Mouse (Mus musculus) left cerebral cortex, postnatal 14 days (tissue): ENCODE data around the gene Gm20425. TPM values are rescaled to one million over a fixed set of nuclear protein-coding genes. Genes with fewer than 3 reads are reported as not detected.
"Not testable (repeated sequence)": the region's sequence is repeated elsewhere in the genome, so short reads cannot be mapped to it uniquely, and the experiment has no call there.

Source experiments
- DNase-seq, 2 experiments: peaks; one replicate each; pipeline ENCODE4 v3.0.0; 2021 to 2022; ENCODE audit warnings: low spot score in 2 of 2, mixed read lengths in 1 of 2
- intact Hi-C: fragments of 180-260 bp; cut with DNase I; formaldehyde crosslinking; loops from one replicate; pipeline ENCODE4 v1.15.1; 2025
- total RNA-seq, 2 experiments: library from RNA; stranded (reverse); gene quantifications; 2 replicates each; pipeline ENCODE4 v1.2.3; 2021

Gene Gm20425
- total RNA-seq, 2 experiments from 2014 or later: 7.5 to 9.1 TPM

DNA sequence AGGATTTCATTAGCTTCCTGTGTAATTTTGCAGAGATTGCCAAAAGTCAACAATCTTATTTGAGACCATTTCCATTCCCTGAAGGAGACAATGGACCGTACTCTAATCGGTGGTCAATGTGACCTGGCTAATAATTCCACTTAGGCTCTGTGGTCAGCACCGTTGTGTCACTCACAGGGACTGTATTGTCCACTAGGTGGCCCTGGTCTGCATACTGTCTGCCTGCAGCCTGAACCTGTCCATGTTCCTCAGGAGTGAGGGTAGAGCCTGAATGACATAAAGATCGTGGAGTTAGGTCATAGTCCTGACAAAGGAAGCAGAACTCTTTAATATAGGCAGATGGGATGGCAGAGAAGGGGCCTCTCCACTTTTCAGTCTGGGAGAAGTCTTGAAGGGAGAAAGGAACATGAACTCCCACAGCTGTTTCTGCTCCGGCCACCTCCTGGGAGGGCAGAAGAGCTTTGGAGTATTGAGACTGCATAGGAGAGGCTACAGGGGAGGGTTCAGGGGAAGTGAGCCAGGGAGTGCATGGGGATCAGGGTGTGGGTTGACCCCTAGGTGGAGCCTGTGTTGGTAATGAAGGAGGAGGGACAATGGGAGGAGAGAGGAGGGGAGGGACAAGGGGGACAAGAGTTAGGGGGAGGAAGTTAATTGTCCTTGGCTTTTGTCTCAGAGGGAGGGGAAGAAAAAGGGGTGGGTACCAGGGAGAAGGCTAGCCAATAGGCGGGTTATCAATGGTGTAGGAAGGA is 55.2 kb downstream of the Gm20425 start:
- intact Hi-C loops: loop anchor here (5.0 kb wide), 1 partner anchor 83 kb away; no protein-coding TSS in a partner anchor
- DNase-seq: no peak

DNA sequence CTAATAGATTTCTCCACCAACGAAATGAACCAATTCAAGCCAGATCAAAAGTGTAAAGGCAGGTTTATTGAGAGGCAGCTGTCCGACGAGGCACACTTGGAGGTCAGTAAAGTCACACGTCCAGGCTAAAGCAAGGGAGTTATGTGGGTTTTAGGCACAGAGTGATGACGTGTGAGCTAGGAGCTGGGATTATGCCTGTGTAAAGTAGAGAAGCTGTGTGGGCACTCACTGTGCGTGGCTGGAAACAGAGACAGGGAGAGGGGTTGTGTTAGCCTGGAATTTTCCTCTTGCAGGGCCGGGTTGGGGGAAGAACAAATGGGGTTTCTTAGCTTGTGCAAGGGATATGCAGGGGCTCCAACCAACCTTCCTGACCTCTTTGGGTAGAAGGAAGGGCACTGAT is 61.3 kb downstream of the Gm20425 start:
- intact Hi-C loops: no loop called here
- DNase-seq: no peak

DNA sequence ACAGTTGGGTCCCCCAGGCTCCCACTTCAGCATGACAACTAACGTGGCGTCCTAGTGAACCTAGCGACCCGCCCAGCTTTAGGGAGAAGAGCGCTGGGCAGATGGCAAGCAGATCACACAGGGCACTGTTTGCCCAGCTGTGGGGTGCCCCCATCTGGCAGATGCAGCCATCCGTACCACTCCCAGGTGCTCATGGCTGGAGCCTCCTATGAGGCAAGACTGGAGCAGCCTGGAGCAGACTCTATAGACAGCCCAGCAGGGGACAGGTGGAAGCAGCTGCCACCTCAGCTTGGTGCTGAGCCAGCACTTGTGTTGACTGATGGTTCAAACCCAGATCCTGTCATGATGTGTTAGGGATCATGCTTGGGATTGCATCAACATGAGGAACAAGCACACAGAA is 62.1 kb downstream of the Gm20425 start:
- DNase-seq: no peak
- intact Hi-C loops: no loop called here

- no peak for DNase-seq
- intact Hi-C loops: no loop called here
Observed at GRCm38 (mm10) chr9:103163806-103164205, 66.3 kb downstream of the Gm20425 start.

DNA sequence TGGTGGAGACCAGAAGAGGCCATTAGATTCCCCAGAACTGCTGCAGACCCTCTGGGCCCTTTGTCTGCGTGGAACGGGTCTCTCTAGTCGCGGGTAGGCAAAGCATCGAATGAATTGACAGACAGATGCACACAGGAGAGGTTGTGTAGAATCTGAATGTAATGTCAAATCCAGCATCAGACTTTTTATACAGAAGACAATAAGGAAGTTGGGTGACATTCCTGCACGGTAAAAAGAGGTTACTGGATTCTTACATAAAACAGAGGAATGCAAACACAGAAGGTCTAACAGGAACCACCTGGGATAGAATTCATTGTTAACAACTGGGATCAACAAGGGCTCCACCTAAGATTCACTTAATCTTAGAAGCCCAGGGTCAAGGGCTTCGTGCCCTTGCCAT is 74.9 kb downstream of the Gm20425 start:
- intact Hi-C loops, DNase-seq: not testable (repeated sequence)

- DNase-seq: no peak
- intact Hi-C loops: no loop called here
Observed at GRCm38 (mm10) chr9:103154568-103154967, 75.5 kb downstream of the Gm20425 start.

GRCm38 (mm10) chr9:103153286-103153685 is 76.8 kb downstream of the Gm20425 start:
- intact Hi-C loops: no loop called here
- DNase-seq: no peak

GRCm38 (mm10) chr9:103149074-103149799 is 80.9 kb downstream of the Gm20425 start:
- DNase-seq: no peak

GRCm38 (mm10) chr9:103147103-103147502 is 83.0 kb downstream of the Gm20425 start:
- intact Hi-C loops: no loop called here
- no peak for DNase-seq

More at GRCm38 (mm10) chr9:103149074-103149799, 80.9 kb downstream of the Gm20425 start:
- intact Hi-C loops: no loop called here

GRCm38 (mm10) chr9:103146703-103147102 is 83.4 kb downstream of the Gm20425 start:
- peak in 1 of 2 experiments; percentile 50 for DNase-seq
- intact Hi-C loops: no loop called here

DNA sequence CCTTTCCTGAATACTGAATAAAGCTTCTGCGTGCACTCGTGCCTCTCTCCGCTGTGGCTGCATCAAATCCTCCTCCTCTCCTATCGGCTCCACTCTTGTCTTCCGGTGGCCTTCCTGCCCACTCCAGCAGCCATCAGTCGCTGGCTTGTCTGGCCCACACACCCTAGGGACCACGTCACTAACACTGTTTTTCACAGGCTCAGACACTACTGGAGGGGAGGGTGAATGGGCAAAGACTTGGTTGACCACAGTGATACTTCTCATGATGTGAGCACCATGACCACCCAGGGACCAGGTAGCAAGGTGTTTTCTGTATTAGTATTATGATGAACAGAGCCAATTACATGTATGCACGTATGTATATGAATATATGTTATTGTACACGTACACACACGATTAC is 83.8 kb downstream of the Gm20425 start:
- DNase-seq: no peak
- intact Hi-C loops: no loop called here

DNA sequence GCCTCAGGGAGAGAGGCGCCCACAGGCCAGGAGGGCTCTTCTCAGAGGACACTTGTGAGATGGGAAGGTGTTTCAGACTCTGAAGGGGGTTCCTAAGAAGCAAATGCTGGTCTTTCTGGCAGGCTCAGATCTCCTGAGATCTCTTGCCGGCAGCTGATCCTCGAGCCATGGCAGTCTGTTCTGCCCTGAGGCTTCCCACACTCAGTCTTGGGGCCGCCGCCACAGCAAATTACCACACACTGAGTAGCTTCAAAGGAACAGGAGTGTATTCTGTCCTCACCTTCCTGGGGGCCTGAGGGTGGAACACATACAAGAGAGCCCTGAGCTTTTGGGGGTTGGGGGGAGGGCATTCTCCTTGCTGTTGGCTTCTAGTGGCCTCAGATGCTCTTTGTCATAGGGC is 84.8 kb downstream of the Gm20425 start:
- DNase-seq: no peak
- intact Hi-C loops: no loop called here

GRCm38 (mm10) chr9:103143881-103144280 is 86.2 kb downstream of the Gm20425 start:
- intact Hi-C loops: no loop called here
- no peak for DNase-seq

DNA sequence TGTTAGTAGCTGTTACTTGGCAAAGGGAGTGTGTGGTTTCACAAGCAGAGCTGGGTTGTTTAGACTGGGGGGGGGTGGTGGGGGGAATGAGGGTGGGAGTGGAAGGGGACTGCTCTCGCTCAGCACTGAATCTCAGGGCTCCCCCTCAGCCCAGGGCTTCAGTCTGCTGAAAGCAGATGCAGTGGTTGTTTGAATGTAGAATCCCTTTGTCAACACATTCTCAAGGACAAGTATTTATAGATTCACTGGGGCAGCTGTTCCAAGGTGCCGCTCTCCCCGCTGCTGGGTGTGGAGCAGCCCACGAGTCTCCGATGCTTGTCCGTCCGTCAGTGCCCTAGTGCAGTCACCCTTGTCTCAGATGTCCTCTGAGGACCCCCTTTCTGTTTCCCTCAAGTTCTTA is 88.8 kb downstream of the Gm20425 start:
- DNase-seq: no peak
- intact Hi-C loops: no loop called here

DNA sequence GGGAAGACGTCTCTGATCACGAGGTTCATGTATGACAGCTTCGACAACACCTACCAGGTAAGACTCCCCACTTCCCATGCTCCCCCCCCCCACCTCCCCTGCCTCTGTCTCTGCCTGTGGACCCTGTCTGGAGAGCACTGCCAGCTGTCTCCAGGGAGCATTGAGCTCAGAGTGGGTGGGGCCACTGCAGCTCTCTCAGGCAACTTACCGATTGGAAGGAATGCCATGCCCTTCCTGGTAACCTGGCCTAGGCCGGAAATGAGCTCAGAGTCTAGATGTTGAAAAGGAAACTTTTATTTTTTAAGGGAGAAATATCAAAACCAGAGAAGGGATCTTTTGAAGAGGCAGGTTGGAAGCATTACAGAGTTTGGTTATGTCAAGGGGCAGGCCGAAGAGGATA is 89.7 kb downstream of the Gm20425 start:
- intact Hi-C loops: no loop called here
- no peak for DNase-seq

Other genes with a start within 250 kb of the Gm20425 start
- 1 to 10 TPM; 1.5 to 2.3 TPM for gene Slco2a1, start 241.6 kb downstream of the Gm20425 start, total RNA-seq
- 100 to 1,000 TPM; 657 to 676 TPM for gene Rab6b, start 118.5 kb downstream of the Gm20425 start, total RNA-seq
- gene Srprb, start 28.2 kb downstream of the Gm20425 start, total RNA-seq: 10 to 100 TPM; 18.1 to 18.5 TPM
- 10 to 100 TPM; 34.5 to 56.6 TPM for gene Trf, start 137 bp upstream of the Gm20425 start, total RNA-seq
- gene 1300017J02Rik, start 74.8 kb upstream of the Gm20425 start, total RNA-seq: 1 to 10 TPM in 1 of 2 experiments, not detected in 1; 1.1 TPM
- 10 to 100 TPM; 18.7 to 18.8 TPM for gene Topbp1, start 74.9 kb upstream of the Gm20425 start, total RNA-seq
- 10 to 100 TPM; 85.8 to 93.4 TPM for gene Cdv3, start 135.5 kb upstream of the Gm20425 start, total RNA-seq